Mouse (Mus musculus): ENCODE results near the gene Rpl31. TPM values are rescaled to one million over a fixed set of nuclear protein-coding genes. Genes with fewer than 3 reads are reported as not detected.

Gene Rpl31
- total RNA-seq, 2 experiments from 2014 or later, result 517 to 581 TPM

GRCm38 (mm10) chr1:39361754-39362514 is 5.7 kb upstream of the Rpl31 start:
- no peak for DNase-seq
- intact Hi-C loops (cut with DNase I), result no loop called here

GRCm38 (mm10) chr1:39362515-39362893 is 5.1 kb upstream of the Rpl31 start:
- intact Hi-C loops (cut with DNase I), result no loop called here
- DNase-seq, result no peak

GRCm38 (mm10) chr1:39365562-39365961 is 2.1 kb upstream of the Rpl31 start:
- intact Hi-C loops (cut with DNase I), result no loop called here
- DNase-seq, result no peak

- intact Hi-C loops (cut with DNase I), result no loop called here
- no peak for DNase-seq
Observed at GRCm38 (mm10) chr1:39367045-39367444, 597 bp upstream of the Rpl31 start.

- intact Hi-C loops (cut with DNase I), result loop anchor here (2.0 kb wide), 1 partner anchor 110 kb away; the partner anchor contains the start of gene Tbc1d8
Observed at GRCm38 (mm10) chr1:39368267-39368841, 712 bp downstream of the Rpl31 start.

GRCm38 (mm10) chr1:39370431-39370830 is 2.8 kb downstream of the Rpl31 start:
- DNase-seq, result no peak
- intact Hi-C loops (cut with DNase I), result no loop called here

More at GRCm38 (mm10) chr1:39368267-39368841, 712 bp downstream of the Rpl31 start:
- DNase-seq, result no peak

GRCm38 (mm10) chr1:39372220-39372843 is 4.7 kb downstream of the Rpl31 start:
- DNase-seq, result no peak
- intact Hi-C loops (cut with DNase I), result no loop called here

GRCm38 (mm10) chr1:39373378-39373777 is 5.7 kb downstream of the Rpl31 start:
- no peak for DNase-seq
- intact Hi-C loops (cut with DNase I), result no loop called here

GRCm38 (mm10) chr1:39374231-39374809 is 6.7 kb downstream of the Rpl31 start:
- no peak for DNase-seq
- intact Hi-C loops (cut with DNase I), result no loop called here

GRCm38 (mm10) chr1:39376121-39376520 is 8.5 kb downstream of the Rpl31 start:
- no peak for DNase-seq
- intact Hi-C loops (cut with DNase I), result no loop called here

GRCm38 (mm10) chr1:39376726-39377240 is 9.1 kb downstream of the Rpl31 start:
- intact Hi-C loops (cut with DNase I), result no loop called here
- DNase-seq, result no peak

GRCm38 (mm10) chr1:39378540-39378939 is 10.9 kb downstream of the Rpl31 start:
- intact Hi-C loops (cut with DNase I), result no loop called here
- DNase-seq, result no peak

GRCm38 (mm10) chr1:39379021-39379420 is 11.4 kb downstream of the Rpl31 start:
- no peak for DNase-seq
- intact Hi-C loops (cut with DNase I), result no loop called here

GRCm38 (mm10) chr1:39381017-39381416 is 13.4 kb downstream of the Rpl31 start:
- intact Hi-C loops (cut with DNase I), result no loop called here
- DNase-seq, result no peak

GRCm38 (mm10) chr1:39384914-39385313 is 17.3 kb downstream of the Rpl31 start:
- intact Hi-C loops (cut with DNase I), result no loop called here
- no peak for DNase-seq

- no peak for DNase-seq
- intact Hi-C loops (cut with DNase I), result no loop called here
Observed at GRCm38 (mm10) chr1:39386456-39386855, 18.8 kb downstream of the Rpl31 start.

GRCm38 (mm10) chr1:39387497-39387896 is 19.9 kb downstream of the Rpl31 start:
- intact Hi-C loops (cut with DNase I), result no loop called here
- peak; percentile 31 to 34 for DNase-seq

GRCm38 (mm10) chr1:39388163-39388562 is 20.5 kb downstream of the Rpl31 start:
- intact Hi-C loops (cut with DNase I), result no loop called here
- no peak for DNase-seq

- DNase-seq, result no peak
Observed at GRCm38 (mm10) chr1:39389338-39389737, 21.7 kb downstream of the Rpl31 start.

GRCm38 (mm10) chr1:39391652-39392051 is 24.0 kb downstream of the Rpl31 start:
- intact Hi-C loops (cut with DNase I), result loop anchor here (1.0 to 5.0 kb wide), 3 partner anchors 86 to 131 kb away; partner anchors contain the start of gene Tbc1d8

More at GRCm38 (mm10) chr1:39389338-39389737, 21.7 kb downstream of the Rpl31 start:
- intact Hi-C loops (cut with DNase I), result no loop called here

GRCm38 (mm10) chr1:39392189-39392588 is 24.5 kb downstream of the Rpl31 start:
- peak; percentile 80 to 84 for DNase-seq
- intact Hi-C loops (cut with DNase I), result loop anchor here (1.0 to 5.0 kb wide), 3 partner anchors 85 to 130 kb away; partner anchors contain the start of gene Tbc1d8

More at GRCm38 (mm10) chr1:39391652-39392051, 24.0 kb downstream of the Rpl31 start:
- DNase-seq, result no peak
